ENCODE assay signal across 21 mouse cellular contexts in genomic region chr13:97842801-97843200, GRCm38 (mm10).
A peak's percentile ranks its signal among the peaks of the same experiment; 100 is the strongest.
DNase-seq lines count a peak whose midpoint lies in the region; ATAC-seq and TF ChIP-seq lines count a peak whose summit lies in the region.
"Had no signal": no experiment of that assay in that cellular context is flagged by ENCODE, and none has a peak within 500 bp of the region (broad histone marks: within the 10 kb centered on the region; RNA-seq: fewer than 3 reads in every experiment).

No protein-coding gene starts in this region.

- no peak for ATAC-seq in lung, embryonic 14.5 days (ENCODE audit: insufficient read depth)
- ATAC-seq: forebrain, embryonic 14.5 days; hindbrain, embryonic 16.5 days had no signal

- H3K4me1 ChIP-seq in lung, embryonic 14.5 days (ENCODE audit: insufficient read depth) = peaks cover 4% of the 10 kb centered on the region

- H3K36me3 ChIP-seq in lung, embryonic 14.5 days (ENCODE audit: insufficient read depth) = no peaks in the 10 kb centered on the region
- H3K36me3 ChIP-seq: embryonic facial prominence, embryonic 13.5 days; forebrain, embryonic 10.5 days; heart, embryonic 15.5 days had no signal

- no peak overlapping the region for H3K9ac ChIP-seq in lung, embryonic 14.5 days
- H3K9ac ChIP-seq: embryonic facial prominence, embryonic 13.5 days; heart, embryonic 15.5 days had no signal

- H3K27me3 ChIP-seq in lung, embryonic 14.5 days (ENCODE audit: insufficient read depth, low read length) = no peaks in the 10 kb centered on the region
- H3K27me3 ChIP-seq: CH12.LX; embryonic facial prominence, embryonic 13.5 days had no signal

- no peak overlapping the region for H3K4me3 ChIP-seq in lung, embryonic 14.5 days (ENCODE audit: low read depth, low read length)
- H3K4me3 ChIP-seq: embryonic facial prominence, embryonic 13.5 days; forebrain, embryonic 10.5 days; gastrocnemius, adult 2 months; heart, embryonic 15.5 days had no signal

- no peak for TF ChIP-seq CTCF in lung, embryonic 14.5 days (IDR thresholded peaks at IDR 0.05; ENCODE audit: low read depth)

- no peak overlapping the region for H3K4me2 ChIP-seq in lung, embryonic 14.5 days
- H3K4me2 ChIP-seq: embryonic facial prominence, embryonic 13.5 days; heart, embryonic 11.5 days; heart, embryonic 15.5 days had no signal

- no peaks in the 10 kb centered on the region for H3K9me3 ChIP-seq in lung, embryonic 14.5 days (ENCODE audit: low read depth, low read length)
- H3K9me3 ChIP-seq: embryonic facial prominence, embryonic 13.5 days; heart, embryonic 15.5 days had no signal

- DNase-seq in heart, adult 11 months = peak; percentile 61
- DNase-seq in heart, postnatal 36 days = no peak
- DNase-seq in lung, embryonic 14.5 days = peak; percentile 69
- DNase-seq in lung, adult 18-20 months = no peak
- peak; percentile 31 for DNase-seq in brain, adult 2 months (ENCODE audit: low read depth, low spot score)
- no peak for DNase-seq in left cerebral cortex, postnatal 14 days (ENCODE audit: low spot score in 2 of 2)
- DNase-seq: adrenal gland, adult 2 months; cerebellum, adult 11-12 months; cerebellum, adult 9-10 months; cerebellum, postnatal 25 days; gastrocnemius, adult 2 months; gastrocnemius, postnatal 25 days; heart, adult 18-20 months; heart, postnatal 14 days had no signal

- 14% methylated on average over 5 of the region's 5 CpGs for WGBS in lung, embryonic 14.5 days

- no peak overlapping the region for H3K27ac ChIP-seq in lung, embryonic 14.5 days (ENCODE audit: low read depth)
- H3K27ac ChIP-seq: embryonic facial prominence, embryonic 13.5 days; forebrain, embryonic 10.5 days; gastrocnemius, adult 2 months; heart, embryonic 15.5 days had no signal

- intact Hi-C loops in heart, postnatal 36 days (cut with DNase I) = no loop called here
- intact Hi-C loops in left cerebral cortex, postnatal 14 days (cut with DNase I) = no loop called here

Comparison
In these comparisons a context has a peak if more than half of its experiments do, and no peak if none do; other contexts are left out.
1. DNase-seq: peak in heart, adult 11 months (single experiment), lung, embryonic 14.5 days (single experiment) and brain, adult 2 months (single experiment); none in heart, postnatal 36 days (0 of 2), lung, adult 18-20 months (0 of 2) and left cerebral cortex, postnatal 14 days (0 of 2).